In the genomic region with DNA sequence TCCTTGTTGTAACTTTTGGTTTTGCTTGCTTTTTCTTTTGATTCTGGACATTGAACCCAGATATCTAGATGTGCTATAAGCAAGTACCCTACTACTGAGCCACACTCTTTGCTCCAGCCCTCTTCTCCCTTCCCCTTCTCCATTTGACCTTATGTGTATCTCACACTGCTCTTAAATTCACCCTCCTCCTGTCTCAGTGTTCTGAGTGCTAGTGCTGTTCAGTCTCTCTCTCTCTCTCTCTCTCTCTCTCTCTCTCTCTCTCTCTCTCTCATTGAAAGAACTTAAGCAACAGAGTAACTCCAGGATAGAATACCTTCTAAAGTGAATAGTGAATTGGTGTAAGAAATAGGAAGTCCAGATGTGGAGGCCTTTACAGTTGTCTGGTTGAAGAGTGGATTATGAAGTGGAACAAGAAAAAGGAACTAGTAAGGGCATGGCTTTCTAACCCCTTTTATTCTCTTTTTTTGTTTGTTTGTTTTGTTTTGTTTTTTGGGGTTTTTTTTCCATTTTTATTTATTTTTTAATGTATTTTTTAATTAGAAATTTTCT, we compare ENCODE assay signal across 17 mouse cellular contexts. TPM values are rescaled to one million over a fixed set of nuclear protein-coding genes. Genes with fewer than 3 reads are reported as not detected.
"Had no signal": no experiment of that assay in that cellular context is flagged by ENCODE, and none has a peak within 500 bp of the region (broad histone marks: within the 10 kb centered on the region; RNA-seq: fewer than 3 reads in every experiment).

No protein-coding gene starts in this region.

- DNase-seq: kidney, adult 18-20 months; kidney, postnatal 10 days; kidney, postnatal 4 days; lung, embryonic 14.5 days; lung, postnatal 10 days; lung, postnatal 4 days; right cerebral cortex, postnatal 14 days; thymus, postnatal 36 days had no signal

- ATAC-seq: midbrain, embryonic 16.5 days had no signal

- H3K9ac ChIP-seq: limb, embryonic 15.5 days; liver, embryonic 14.5 days; lung, embryonic 14.5 days; neural tube, embryonic 13.5 days had no signal

- H3K36me3 ChIP-seq: limb, embryonic 15.5 days; midbrain, embryonic 10.5 days; neural tube, embryonic 13.5 days had no signal

- H3K4me3 ChIP-seq: layer of hippocampus, adult 2 months; limb, embryonic 15.5 days; midbrain, embryonic 10.5 days; neural tube, embryonic 13.5 days had no signal

- H3K4me2 ChIP-seq: limb, embryonic 15.5 days; lung, embryonic 14.5 days; neural tube, embryonic 13.5 days had no signal

- H3K27me3 ChIP-seq: limb, embryonic 15.5 days; neural tube, embryonic 13.5 days had no signal

- H3K9me3 ChIP-seq: limb, embryonic 15.5 days; midbrain, embryonic 10.5 days; neural tube, embryonic 13.5 days had no signal

- H3K4me1 ChIP-seq: limb, embryonic 15.5 days had no signal

- H3K27ac ChIP-seq: layer of hippocampus, adult 2 months; limb, embryonic 15.5 days; liver, embryonic 14.5 days; midbrain, embryonic 10.5 days; neural tube, embryonic 13.5 days had no signal

RNA-seq across cellular contexts. Expression of gene Tmem54, which starts 39.6 kb away (rescaled TPM):
- total RNA-seq: layer of hippocampus, adult 2 months; layer of hippocampus, postnatal 10 days; left cerebral cortex, postnatal 10 days had no signal
- polyA plus RNA-seq: midbrain, embryonic 16.5 days; neural tube, embryonic 13.5 days had no signal

RNA-seq across cellular contexts. Expression of gene Hpca, which starts 56.1 kb away (rescaled TPM):
- polyA plus RNA-seq: spleen, adult 2 months had no signal
